Mouse (Mus musculus): ENCODE data around the gene C530025M09Rik. TPM values are rescaled to one million over a fixed set of nuclear protein-coding genes. Genes with fewer than 3 reads are reported as not detected.

C530025M09Rik gene
- total RNA-seq, 4 experiments from 2014 or later: 1.2 to 2.5 (median 1.6) TPM

GRCm38 (mm10) chr2:149804599-149805140 lies 26.3 kb downstream of the C530025M09Rik start:
- DNase-seq (ENCODE audit: low spot score in 2 of 2): no peak

DNA sequence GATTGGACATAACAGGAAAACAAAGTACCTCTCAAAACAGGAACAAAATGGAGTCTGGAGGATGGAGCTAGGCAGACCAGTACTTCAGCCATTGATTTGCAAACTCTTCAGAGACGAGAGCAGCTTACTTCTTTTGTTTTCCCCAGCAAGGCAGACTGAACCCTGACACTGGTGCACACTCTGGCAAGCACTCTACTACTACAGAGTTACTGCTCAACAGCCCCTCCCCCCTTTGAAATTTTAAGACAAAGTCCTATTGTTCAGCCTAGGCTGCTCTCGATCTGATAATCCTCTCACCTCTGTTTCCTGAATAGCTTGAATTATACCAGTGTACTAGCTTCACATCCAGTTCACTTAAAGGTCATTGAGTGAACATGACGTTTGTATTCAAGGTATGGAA lies 32.4 kb downstream of the C530025M09Rik start:
- no peak for DNase-seq (ENCODE audit: low spot score in 2 of 2)

Other genes starting within 250 kb of the C530025M09Rik start
- 10 to 100 TPM; 53.9 to 58.9 (median 57.0) TPM for gene Syndig1, start 2.0 kb downstream of the C530025M09Rik start, total RNA-seq (2022)